Mouse (Mus musculus) spleen, adult 12 weeks (tissue): Measurements from ENCODE around the gene Cd52.

Experiments
- DNase-seq: peaks from one replicate; pipeline ENCODE4 v3.0.0; 2022; ENCODE audit warnings: low spot score

Cd52 gene

DNA sequence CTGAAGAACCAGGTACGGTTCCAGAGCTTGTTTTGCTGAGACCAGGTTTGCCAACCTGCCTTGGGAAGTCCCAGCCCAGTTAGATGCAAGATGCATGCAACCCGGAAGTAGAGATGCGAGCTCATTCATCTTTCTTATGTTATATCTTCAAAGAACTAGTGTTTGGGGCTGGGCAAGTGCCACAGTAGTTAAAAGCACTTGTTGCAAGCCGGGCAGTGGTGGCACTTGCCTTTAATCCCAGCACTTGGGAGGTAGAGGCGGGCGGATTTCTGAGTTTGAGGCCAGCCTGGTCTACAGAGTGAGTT is 3.7 kb downstream of the Cd52 start:
- no peak for DNase-seq

DNA sequence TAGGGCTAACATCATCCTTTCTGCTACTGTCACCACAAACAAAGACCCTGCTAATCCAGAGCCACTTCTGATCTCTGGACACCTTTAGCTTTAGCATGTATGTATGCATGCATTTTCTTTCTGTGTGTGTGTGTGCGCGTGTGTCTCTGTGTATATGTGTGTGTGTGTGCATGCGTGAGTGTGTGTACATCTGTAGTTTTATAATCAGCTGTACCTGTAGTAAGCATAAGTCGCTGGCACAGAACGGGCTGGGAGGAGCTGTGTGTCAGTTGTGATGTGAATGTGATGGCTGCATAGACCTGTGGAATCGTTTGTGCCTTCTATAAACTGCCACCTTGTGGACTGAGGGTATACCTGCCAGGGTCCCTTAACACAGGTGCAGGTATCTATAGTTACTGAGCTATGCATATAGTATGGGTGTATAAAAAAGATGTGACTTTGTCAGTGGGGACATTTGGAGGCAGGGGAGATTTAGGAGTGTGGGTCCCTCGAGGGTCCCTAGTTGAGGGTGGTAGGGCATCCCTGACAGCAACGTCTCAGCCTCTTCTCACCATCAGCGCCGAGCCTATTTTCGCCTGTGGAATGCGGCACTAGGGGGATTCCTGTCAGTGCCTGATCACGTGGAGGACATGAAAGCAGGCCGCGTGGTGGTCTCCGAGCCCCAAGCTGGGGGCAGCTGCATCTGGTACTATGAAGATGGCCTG is 4.2 kb downstream of the Cd52 start:
- DNase-seq: no peak

DNA sequence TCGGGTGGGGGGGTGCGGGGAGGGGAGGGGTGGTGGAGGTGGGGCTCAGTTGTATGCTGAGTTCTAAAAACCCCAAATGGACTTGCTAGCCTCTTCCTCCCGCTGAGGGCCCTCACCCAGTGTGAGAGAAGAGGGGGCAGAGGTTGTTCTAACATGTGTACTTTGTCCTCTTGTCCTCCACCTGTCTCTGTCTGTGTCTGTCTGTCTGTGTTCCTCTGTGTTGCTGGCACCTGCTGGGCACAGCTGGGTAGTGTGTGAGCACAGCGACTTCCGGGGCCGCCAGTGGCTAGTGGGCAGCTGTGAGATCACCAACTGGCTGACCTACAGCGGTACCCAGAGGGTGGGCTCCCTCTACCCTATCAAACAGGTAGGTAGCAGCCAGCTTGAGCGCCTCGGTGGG is 5.9 kb downstream of the Cd52 start:
- no peak for DNase-seq

DNA sequence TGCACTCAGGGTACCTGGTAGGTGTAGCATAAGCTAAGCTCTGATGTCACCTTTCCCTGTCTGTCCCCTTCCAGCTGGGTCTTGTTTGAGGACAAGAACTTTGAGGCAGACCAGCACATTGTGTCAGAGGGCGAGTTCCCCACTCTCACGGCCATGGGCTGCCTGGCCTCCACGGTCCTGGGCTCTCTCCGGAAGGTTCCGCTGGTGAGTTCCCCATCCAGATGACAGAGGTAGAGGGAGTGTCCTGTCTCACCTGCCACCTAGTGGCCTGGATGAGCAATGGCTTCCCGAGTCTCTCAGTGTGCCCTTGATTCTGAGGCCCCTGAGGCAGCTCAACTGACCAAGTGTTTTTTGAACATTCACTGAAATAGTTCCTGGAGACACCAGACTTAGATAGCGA is 7.5 kb downstream of the Cd52 start:
- no peak for DNase-seq

DNA sequence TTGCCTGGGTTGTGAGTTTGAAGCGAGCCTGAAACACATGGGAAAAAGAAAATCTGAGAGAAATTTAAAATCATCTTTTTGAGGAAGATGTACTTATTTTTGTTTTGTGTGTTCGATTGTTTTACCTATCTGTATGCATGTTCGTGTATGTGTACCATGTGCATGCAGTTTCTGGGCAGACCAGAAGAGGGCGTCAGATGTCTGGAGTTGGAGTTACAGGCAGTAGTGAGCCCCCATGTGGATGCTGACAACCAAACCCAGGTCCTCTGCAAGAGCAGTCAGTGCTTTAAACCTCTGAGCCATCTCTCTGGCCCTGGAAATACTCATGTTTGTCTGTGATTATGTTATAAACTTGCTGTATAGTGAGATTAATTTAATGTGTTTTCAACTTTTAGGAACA is 9.9 kb downstream of the Cd52 start:
- DNase-seq: no peak

DNA sequence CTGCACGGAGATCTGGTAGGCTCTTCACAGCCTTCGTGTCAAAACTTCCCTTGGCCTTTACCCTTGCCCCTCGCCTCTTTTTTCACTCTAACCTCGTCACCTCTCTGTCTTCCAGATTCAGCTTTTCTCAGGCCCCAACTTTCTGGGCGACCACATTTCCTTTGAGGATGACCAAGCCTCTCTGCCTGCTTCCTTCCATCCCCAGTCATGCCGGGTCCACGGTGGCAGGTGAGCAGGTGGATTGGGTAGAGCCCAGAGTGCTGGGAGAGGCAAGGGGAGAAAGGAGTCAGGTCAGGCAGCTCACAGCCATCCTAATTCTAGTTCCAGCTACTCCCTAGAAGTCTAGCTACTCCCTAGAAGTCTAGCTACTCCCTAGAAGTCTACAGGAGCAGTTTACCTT is 12.4 kb downstream of the Cd52 start:
- DNase-seq: no peak

DNA sequence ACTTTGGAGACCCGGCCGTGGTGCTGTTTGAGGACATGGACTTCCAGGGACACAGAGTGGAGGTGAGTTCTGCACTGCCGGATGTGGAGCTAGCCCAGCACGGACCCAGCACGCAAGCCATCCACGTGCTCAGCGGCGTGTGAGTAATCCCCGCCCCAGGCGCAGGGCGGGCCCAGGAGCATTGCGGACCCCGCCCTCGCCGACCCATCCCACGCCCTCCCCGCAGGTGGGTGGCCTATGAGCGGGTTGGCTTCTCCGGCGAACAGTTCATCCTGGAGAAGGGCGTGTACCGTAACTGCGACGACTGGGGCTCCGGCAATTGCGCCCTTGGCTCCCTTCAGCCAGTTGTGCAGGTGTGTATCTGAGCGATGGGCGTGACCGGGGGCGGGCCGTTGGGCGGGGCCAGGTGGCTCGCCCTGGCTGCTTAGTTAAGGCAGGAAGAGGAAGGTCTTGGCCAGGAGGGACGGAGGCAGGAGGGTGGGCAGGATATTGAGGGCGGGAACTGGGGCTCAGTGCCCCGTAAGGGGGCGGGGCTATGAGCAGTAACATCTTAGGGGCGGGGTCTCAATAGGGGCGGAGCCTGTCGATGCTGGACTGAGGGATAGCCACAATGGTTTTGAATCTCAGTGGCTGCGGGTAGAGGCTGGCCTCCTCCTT is 13.0 kb downstream of the Cd52 start:
- peak; percentile 75 for DNase-seq

DNA sequence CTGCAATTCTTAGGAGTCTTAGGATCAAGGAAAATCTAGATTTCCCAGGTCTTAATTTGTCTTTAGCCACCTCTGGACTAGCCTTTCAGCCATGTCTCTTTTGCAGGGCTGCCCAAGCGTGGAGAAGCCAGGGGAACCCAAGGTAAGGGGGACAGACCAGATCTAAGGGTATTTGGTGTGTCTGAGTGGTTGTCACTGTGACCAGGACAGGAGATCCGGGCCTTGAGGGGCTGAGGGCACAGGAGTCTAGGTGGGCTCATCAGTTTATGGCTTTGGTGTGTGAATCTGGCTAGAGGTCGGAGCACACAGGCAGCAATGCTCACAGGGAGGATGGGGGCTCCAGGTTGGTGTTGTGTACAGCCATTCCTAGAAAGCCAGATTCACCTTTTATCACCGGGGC is 14.2 kb downstream of the Cd52 start:
- DNase-seq: no peak

DNA sequence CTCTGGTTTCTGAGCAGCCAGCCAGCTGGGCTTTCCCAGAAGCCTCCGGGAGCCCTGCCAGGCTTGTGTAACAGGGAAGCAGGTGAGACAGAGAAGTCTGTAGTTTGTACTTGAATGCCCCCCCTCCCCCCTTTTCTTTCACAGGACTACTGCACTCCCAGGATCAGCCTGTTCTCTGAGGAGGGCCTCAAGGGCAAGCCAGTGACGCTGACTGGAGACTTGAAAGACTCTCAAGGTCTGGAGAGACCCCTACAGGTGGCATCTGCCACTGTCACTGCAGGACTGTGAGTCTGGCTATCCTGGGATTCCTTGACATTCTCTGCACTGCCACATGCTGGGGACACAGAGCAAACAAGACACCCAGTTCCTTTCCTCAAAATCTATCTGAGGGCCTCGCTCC is 16.2 kb downstream of the Cd52 start:
- no peak for DNase-seq

DNA sequence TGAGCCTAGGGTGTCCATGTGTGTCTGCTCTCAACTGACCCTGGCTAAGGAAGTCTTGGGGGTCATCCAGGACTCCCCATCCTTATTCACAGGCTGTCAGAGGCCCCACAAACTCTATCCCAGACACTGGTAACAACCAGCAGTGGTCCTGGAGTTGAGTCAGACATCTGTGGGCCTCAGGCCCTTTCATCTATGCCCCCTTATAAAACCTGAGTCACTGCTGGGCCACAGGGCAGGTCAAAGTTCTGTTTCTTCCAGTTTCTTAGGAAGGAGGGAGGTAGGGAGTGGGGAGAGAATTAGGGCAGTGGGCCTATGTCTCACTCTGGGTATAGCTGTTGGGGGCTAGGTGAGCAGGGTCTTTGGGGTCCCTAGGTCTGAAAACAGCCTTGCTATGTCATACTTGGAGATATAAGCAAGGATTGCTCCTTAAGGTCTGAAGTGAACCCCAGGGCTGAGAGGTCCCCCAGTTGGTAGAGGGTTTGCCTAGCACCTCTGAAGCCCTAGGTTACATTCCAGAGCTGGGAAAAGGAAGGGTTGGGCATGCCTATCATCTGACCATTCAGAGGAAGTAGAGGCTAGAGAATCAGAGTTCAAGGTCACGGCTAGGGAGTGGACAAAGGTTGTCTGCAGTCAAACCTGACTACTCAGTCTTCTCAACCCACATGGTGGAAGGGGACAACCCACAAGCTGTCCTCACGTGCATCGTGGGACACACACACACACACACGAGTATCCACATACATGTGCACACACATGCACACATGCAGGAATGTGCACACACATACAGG is 25.9 kb downstream of the Cd52 start:
- no peak for DNase-seq

DNA sequence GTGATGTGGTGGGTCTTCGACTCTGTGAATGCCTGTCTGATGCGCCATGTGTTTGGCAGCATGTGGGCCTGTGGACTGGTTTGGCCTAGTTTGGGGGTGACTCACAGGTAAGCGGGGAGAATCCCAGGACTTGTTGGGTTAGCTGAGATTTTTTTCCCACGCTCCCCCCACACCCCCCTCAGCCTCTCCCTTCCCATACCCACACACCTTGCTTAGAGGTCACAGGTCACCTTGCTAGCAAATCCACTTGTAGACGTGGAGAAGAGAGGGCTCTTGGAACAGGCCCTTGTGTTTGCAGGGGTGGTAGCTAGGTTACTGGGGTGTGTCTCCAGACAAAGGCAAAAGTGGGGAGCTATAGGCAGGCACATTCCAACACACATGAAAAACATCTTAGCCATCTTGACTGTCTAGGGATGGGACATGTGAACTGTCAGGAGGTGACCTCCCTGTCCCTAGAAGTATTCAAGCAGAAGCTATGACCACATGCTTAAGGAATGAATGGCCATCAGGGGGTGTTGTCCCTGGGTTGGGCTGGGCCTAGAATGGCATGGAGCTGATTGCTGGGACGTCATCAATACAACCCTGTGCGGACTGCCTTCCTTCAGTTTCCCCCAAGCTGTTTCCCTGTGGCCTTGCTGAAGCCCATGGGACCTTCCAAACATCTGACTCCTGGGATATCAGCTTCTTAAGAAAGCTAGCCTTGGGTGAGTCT is 26.9 kb downstream of the Cd52 start:
- DNase-seq: no peak

DNA sequence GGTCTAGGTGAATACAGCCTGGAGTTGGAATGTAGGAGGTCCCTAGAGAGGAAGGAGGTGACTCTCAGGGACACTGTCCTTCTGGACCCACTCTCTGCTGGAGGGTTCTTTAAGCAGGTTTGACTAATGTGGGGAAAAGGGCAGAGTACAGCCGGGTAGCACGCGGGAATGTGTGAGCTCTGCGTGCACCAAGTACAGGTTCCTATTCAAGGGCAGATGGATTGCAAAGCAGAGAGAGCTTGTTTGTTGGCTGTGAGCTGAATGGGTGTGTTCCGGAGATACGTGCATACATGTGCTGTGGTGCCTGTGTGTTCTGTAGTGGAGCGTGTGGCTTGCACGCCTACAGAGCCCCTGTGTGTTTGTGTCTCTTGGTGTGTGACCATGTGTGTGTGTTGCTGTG is 27.5 kb downstream of the Cd52 start:
- DNase-seq: no peak

DNA sequence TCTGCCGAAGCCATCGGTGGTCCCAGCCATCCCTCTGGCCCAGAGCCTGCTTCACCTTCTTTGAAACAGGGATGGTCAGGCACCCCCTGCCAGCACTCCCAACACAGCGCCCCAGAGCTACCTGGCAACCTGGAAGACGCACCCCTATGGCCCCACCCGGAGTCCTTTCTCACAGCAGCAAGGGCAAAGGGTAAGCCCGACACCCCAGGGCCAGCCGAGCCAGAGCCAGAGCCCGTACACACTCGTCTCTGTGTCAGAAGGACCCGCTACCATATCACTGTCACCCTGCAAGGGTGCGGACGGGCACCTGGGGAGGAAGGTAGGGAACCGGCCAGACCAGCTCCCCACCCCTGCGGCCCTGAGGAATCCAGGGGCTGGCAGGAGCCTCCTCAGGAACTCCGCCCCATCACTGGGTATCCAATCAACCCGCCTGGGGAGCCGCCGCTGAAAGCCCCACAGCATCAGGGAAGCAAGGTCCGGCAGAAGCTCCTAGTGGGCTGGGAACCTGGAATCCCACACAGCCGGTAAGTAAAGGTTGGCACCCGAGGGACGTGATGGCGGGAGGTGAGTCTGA is 29.4 kb downstream of the Cd52 start:
- DNase-seq: no peak

DNA sequence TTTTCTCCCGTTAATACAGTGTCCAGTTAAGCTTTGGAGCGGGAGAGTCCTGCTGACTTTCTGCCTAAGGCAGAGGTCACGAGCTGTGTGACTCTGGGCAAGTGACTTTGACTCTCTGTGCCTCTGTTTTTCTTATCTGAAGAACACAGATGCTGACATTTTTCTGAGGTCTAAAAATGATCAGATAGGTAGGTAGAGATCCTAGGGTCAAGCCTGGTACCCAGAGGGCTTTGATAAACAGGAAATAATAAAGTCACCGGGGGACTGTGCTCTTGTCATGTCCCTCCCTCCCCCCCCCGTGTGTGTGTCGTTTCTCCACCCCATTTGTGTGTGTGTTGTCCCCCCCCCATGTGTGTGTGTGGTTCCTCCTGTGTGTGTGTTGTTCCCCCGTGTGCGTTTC is 32.3 kb downstream of the Cd52 start:
- no peak for DNase-seq

DNA sequence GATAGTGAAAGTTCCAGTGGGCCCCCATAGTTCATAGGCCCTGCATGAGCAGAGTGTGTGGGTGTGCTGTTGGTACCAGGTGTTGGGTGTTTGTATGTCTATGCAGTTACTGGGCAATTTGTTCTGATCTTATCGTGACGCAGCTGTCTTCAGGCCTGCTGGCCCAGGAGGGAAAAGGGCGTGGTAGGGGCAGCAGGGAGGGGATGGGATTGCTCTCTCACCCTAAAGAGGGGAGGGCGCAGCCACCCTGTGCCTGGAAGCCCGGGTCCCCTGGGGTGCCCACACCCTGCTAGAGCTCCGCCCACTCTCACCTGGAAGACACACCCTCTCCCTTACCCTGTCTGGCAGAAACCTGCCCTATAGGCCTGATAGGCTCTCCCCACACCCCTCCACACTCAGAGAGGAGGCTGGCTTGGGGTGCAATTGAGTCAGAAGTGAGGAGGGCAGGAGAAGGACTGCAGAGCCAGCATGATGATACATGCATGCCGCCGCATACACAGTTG is 32.9 kb downstream of the Cd52 start:
- DNase-seq: no peak

DNA sequence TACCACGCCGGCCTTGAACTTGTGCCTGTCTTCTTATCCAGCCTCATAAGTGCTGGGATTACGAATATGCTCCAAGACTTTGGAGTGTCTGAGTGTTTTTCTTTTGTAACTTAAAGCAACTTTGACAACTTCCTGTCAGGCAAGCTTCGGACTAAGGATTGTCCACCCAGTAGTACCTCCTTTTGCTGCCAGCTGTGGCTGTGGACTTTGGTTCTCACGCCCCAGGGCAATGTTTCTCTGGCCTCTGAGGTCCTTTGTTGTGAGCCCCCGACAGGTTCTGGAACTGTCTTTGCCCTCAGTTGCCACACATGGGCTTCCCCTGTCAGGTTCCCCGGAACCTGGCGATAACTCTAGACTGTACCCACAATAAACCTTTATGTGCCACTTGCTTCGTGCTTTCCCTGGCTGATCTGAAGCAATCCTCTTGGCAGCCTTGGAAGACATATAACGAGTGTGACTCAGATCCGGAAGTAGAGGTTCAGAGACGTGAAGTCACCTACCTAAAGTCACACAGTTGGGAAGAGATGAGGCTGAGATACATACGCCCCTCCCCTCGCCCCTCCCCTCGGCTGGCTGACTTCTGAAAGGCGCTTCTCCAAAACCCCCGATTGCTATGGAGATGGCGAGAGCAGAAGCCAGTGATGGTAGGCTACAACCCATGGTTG is 33.6 kb downstream of the Cd52 start:
- no peak for DNase-seq

DNA sequence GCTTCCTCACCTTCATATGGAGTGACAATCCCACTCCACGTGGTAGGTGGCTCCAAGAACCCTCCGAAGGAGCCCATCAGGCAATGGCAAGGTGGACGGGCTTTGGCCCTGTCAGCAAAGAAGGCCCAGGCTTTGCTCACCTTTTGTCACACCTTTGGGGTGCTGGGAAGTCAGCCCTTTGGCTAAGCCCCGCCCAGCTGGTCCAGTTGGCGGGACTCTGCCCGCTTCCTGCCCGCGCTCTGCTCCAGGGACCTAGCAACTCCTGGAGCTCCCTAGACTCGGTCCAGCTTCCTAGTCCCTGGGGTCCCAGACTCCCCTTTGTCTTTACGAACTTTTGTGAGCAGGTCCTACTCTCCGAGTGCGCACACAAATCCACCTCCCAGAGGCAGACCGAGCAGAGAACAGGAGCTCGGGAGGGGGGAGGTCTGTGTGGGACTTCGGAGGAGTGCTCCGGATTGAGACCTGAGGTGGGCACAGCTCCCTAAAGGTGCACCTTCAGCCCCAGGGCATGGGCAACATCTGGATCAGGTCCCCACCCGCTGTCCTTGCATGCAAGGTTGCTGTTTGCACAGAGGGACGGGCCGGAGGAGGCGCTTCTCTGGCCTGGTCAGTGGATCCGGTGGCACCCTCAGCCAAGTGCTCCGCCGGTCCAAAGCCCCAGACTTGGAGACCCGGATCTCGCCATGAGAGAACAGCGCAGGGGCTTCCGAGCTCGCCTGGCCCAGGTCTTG is 34.6 kb downstream of the Cd52 start, which contains the start of gene Crybg2:
TSS of gene Crybg2 (plus strand) at position 681 of the 731 bp plus-strand sequence.
- DNase-seq: no peak

DNA sequence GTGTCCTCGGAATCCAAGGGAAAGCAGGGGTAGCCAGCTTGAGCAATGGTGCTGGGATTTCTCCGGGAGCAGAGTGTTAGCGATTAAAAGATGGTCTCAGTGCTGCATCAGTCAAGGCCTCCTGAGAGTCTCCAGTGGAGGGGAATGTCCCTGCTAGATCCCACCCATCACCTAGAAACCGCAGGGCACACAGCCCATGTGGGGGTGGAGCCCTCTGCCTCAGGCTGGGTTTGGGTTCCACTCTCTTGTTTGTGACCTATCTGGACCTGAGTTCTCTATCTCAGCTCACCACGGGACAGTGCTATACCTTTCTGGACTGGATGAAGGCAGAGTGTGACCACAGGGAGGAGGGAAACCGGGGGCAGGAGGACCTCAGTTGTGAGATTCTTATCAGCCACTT is 36.0 kb downstream of the Cd52 start:
- no peak for DNase-seq

DNA sequence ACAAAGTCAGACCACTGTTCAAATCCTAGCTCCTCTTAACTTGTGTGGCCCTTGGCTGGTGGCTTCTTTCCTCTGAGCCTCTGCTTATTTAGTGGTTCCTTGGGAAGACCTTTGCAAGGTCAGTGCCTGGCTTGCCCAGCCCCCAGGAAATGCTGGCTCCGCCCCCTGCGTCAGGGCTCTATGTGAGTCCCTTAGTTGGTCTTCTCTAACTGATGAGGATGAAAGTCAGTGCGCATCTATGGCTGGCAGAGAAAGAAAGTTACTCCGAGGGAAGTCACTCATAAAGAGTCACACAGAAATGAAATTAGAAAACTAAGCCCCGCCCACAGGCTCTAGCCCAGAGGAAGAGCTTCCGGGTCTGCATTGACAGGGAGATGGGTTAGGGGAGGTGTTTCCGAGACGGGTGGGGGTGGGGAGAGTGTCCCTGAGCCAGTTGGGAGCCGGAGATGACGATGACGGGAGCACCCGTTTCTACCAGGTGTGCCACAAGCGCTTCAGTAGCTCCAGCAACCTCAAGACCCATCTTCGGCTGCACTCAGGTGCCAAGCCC is 36.6 kb downstream of the Cd52 start:
- no peak for DNase-seq

DNA sequence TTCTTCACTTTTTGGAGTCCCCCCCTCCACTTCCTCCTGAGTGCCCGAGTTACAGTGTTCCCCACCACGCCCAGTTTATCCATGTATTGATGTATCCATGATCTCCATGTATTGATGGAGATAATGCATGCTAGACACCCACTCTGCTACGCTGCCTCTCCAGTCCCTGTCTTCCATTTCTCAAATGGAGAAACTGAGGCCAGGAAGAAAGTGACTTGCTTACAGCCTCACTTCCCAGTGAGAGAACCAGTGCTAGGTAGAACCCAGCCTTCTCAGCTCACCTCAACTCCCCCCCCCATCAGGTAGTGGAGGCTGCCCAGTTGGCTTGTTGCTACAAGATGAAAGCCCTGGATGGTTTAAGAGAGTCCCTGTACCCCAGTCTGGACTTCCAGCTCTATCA is 41.3 kb downstream of the Cd52 start, which contains the start of gene Zfp683:
TSS of gene Zfp683 (plus strand) at position 301 of the 400 bp plus-strand sequence.
- DNase-seq: no peak

DNA sequence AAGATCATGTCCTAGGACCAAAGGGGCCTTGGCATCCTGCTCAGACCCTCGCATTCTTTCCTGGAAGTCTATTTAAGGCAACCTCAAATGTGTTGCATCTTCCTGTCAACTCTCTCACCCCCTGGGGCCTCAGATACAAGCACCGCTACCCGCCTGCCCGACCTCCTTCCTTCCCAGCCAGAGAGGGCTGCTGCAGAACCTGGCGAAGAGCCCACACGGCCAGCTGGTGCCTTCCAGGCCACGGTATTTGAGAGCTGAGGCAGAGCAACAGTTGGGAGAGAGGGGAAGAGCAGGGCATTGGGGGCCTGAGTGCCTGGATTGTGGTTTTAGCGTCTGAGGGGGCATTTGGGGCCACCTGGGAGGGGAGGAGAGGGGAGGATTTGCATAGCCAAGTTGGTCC is 42.3 kb downstream of the Cd52 start:
- no peak for DNase-seq
